Comparison of ENCODE assay signal across 8 mouse cellular contexts in genomic region chr5:125177481-125178134, GRCm38 (mm10). TPM values are rescaled to one million over a fixed set of nuclear protein-coding genes. Genes with fewer than 3 reads are reported as not detected.
DNase-seq lines count a peak whose midpoint lies in the region; ATAC-seq and TF ChIP-seq lines count a peak whose summit lies in the region.

No protein-coding gene starts in this region.

- peak overlapping the region; percentile 90 for H3K9ac ChIP-seq in ES-Bruce4 (ENCODE audit: low read depth, poor library complexity, severe bottlenecking)
- peak overlapping the region; percentile 82 for H3K9ac ChIP-seq in lung, embryonic 15.5 days

- TF ChIP-seq CTCF in ES-Bruce4 (IDR thresholded peaks at IDR 0.05; ENCODE audit: low read depth, low read length): no peak
- peak; percentile 30; the same call in 1 of the 2 replicates for TF ChIP-seq CTCF in brain, embryonic 14.5 days (IDR thresholded peaks at IDR 0.05; ENCODE audit: borderline replicate concordance, extremely low read depth, insufficient read depth, insufficient read length)
- no peak for TF ChIP-seq CTCF in olfactory bulb, adult 2 months (IDR thresholded peaks at IDR 0.05; ENCODE audit: insufficient read depth, low read depth, low read length)

- H3K27ac ChIP-seq in ES-Bruce4 (ENCODE audit: insufficient read depth, low read length): no peak overlapping the region
- peak overlapping the region; percentile 95 for H3K27ac ChIP-seq in lung, embryonic 15.5 days
- H3K27ac ChIP-seq in olfactory bulb, adult 2 months (ENCODE audit: insufficient read depth, low read depth, low read length): peak overlapping the region; percentile 89

- no peak for TF ChIP-seq POLR2A in ES-Bruce4 (IDR thresholded peaks at IDR 0.05; ENCODE audit: insufficient read depth, low read length)
- no peak for TF ChIP-seq POLR2A in brain, embryonic 14.5 days (IDR thresholded peaks at IDR 0.05; ENCODE audit: borderline replicate concordance, extremely low read depth, insufficient read depth, insufficient read length, poor library complexity, severe bottlenecking)
- peak; percentile 57 for TF ChIP-seq POLR2A in olfactory bulb, adult 2 months (IDR thresholded peaks at IDR 0.05; ENCODE audit: insufficient read depth, low read depth, low read length)

- no peaks in the 10 kb centered on the region for H3K9me3 ChIP-seq in ES-Bruce4 (replicated peaks; ENCODE audit: control insufficient read depth, insufficient read depth, low read length, poor library complexity, severe bottlenecking)
- no peaks in the 10 kb centered on the region for H3K9me3 ChIP-seq in lung, embryonic 15.5 days

- H3K4me3 ChIP-seq in ES-Bruce4 (ENCODE audit: low read depth, low read length): peak overlapping the region; percentile 85
- peak overlapping the region; percentile 77 for H3K4me3 ChIP-seq in lung, embryonic 15.5 days
- peak overlapping the region; percentile 96 for H3K4me3 ChIP-seq in olfactory bulb, adult 2 months (ENCODE audit: insufficient read depth, low read depth, low read length)

- TF ChIP-seq EP300 in ES-Bruce4 (IDR thresholded peaks at IDR 0.05; ENCODE audit: insufficient read depth, low read depth, low read length): 0 out of 2 replicates have a peak, but pooled peaks have one; percentile 3

- WGBS in lung, embryonic 15.5 days: 0% methylated on average over 44 of the region's 44 CpGs
- under 1% methylated on average over 44 of the region's 44 CpGs for WGBS in olfactory bulb, adult 2 months

- H3K36me3 ChIP-seq in ES-Bruce4 (ENCODE audit: control insufficient read depth, insufficient read depth, low read length, poor library complexity, severe bottlenecking): no peaks in the 10 kb centered on the region
- no peaks in the 10 kb centered on the region for H3K36me3 ChIP-seq in lung, embryonic 15.5 days

- H3K27me3 ChIP-seq in ES-Bruce4 (ENCODE audit: control insufficient read depth, insufficient read depth, low read length, poor library complexity, severe bottlenecking): no peaks in the 10 kb centered on the region
- H3K27me3 ChIP-seq in lung, embryonic 15.5 days: no peaks in the 10 kb centered on the region

- ATAC-seq in lung, embryonic 15.5 days (ENCODE audit: borderline replicate concordance, extremely low read depth, low FRiP score, low TSS enrichment): peak; percentile 32

- DNase-seq in brain, embryonic 14.5 days (ENCODE audit: low read depth): peak; percentile 92
- peak; percentile 66 for DNase-seq in forelimb bud, embryonic 11.5 days (ENCODE audit: low read depth, low spot score)
- DNase-seq in heart, postnatal 4 days: peak; percentile 86
- peak; percentile 89 for DNase-seq in layer of hippocampus, adult 9-11 months
- DNase-seq in thymus, postnatal 14 days: peak; percentile 91

- H3K4me2 ChIP-seq in lung, embryonic 15.5 days: peak overlapping the region; percentile 82

- peaks cover 12% of the 10 kb centered on the region for H3K4me1 ChIP-seq in ES-Bruce4 (ENCODE audit: control insufficient read depth, insufficient read depth, low read length)
- H3K4me1 ChIP-seq in lung, embryonic 15.5 days: peaks cover 64% of the 10 kb centered on the region
- peaks cover 48% of the 10 kb centered on the region for H3K4me1 ChIP-seq in olfactory bulb, adult 2 months (ENCODE audit: control insufficient read depth, insufficient read depth, low read length)

RNA-seq across cellular contexts. Expression of gene Ncor2, which starts 1.4 kb away (rescaled TPM):
- 57.5 and 62.9 TPM in 2 replicates for polyA plus RNA-seq in ES-Bruce4 (2011; ENCODE audit: insufficient read depth, insufficient read length, low read depth, missing spikeins)
- polyA plus RNA-seq in brain, embryonic 14.5 days (2012; rRNA removed): 31.6 and 71.5 TPM in 2 replicates
- 100 to 1,000 TPM; 104 to 112 TPM for total RNA-seq in heart, postnatal 4 days (2021)
- polyA plus RNA-seq in lung, embryonic 15.5 days (2015; fragmentation: Nextera tagmentation; extraction: Ambion mirVana): 28.7 and 30.5 TPM in 2 replicates
- polyA plus RNA-seq in olfactory bulb, adult 2 months (2012; ENCODE audit: insufficient read depth, insufficient read length, low replicate concordance, missing spikeins): not detected in 2 replicates
